Mouse (Mus musculus): ENCODE results near the gene Frmd5.
A peak's percentile ranks its signal among the peaks of the same experiment; 100 is the strongest.
"Not testable (repeated sequence)": the region's sequence is repeated elsewhere in the genome, so short reads cannot be mapped to it uniquely, and the experiment has no call there.

The Frmd5 gene

GRCm38 (mm10) chr2:121505942-121506882 is 300.7 kb downstream of the Frmd5 start, which contains the start of the genes Mfap1a and Wdr76:
Mfap1a (minus strand) TSS chr2:121506665.
Wdr76 (plus strand) TSS chr2:121506723.
- peak; percentile 62 to 75 for DNase-seq (ENCODE audit: low spot score in 2 of 2)

- not testable (repeated sequence) for DNase-seq (ENCODE audit: low spot score in 2 of 2)
These were observed 305.3 kb downstream of the Frmd5 start for GRCm38 (mm10) chr2:121501550-121501949.
